Mouse (Mus musculus): Measurements from ENCODE around the gene Nol8.

- TF ChIP-seq CTCF (IDR thresholded peaks at IDR 0.05; ENCODE audit: borderline replicate concordance, control insufficient read depth, extremely low read depth, insufficient read depth, low read length, poor library complexity): no peak
- no peak for TF ChIP-seq POLR2A (IDR thresholded peaks at IDR 0.05; ENCODE audit: control insufficient read depth, extremely low read depth, insufficient read depth, low read length, poor library complexity)
Measured at GRCm38 (mm10) chr13:49651136-49651535, 1.7 kb upstream of the Nol8 start.

Measured in thymus, adult 2 months (tissue).